Mouse (Mus musculus): ENCODE data around the gene Hist1h2ab.

The Hist1h2ab gene

DNA sequence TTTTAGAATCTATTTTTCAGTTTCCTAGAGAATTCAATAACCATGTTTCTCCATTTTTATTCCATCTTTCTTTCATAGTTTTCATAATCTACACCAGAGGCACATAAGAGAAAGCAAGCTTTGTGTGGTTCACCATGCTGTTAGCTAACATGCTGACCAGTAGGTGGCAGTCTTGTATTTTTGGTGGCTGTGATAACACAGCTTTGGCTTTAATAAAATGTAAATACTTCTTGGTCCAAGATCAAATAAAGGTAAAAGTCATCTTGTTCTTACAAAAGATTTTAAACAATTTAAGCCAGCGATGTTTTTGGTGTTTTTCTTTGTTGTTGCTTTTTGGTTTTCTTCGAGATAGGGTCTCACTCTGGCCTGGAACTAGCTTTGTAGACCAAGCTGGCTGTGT, 41.6 kb downstream of the Hist1h2ab start:
- peak; percentile 42 for DNase-seq

DNA sequence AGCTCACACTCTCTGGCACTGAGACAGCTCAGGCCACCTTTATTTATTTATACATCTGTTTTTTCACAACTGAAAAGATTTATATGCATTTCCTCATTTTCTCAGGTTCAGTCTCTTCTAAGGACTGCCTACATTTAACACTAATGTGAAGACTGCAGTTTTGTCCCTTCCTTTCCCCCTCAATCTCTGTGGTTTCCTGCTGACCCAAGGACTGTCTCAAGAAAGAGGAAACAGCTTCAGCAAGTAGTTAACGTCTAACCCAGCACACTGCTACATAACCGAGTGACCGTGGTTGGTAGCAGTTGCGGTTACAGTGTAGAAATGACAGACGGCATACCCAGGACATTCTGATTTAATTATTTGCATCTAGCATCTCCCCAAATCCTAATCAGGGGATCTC, 48.5 kb downstream of the Hist1h2ab start:
- no peak for DNase-seq

Measured in right cerebral cortex, postnatal 4 days (tissue).